Mouse (Mus musculus): ENCODE results near the gene Rspo1.

DNA sequence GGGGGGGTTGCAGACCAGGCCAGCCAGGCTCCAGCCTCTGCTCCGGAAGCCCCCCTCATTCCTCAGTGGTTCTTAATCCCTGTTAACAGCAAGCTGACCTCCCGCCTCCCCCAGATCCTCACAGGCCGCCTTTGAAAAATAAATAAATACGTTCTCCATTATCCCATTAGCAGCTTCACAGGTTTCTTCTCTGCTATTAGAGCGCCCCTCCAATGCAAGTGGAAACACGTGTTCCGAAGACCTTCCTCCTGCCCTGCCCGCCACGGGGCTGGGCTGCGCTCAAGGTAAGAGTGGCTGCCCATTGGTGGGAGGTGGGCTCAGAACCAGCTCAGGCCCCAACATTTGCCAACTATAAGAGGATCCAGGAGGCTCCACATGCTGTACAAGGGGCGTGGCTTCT, 23.7 kb upstream of the Rspo1 start:
- TF ChIP-seq CTCF (IDR thresholded peaks at IDR 0.05; ENCODE audit: control insufficient read depth, insufficient read depth, insufficient read length) (no peak), USF1 (IDR thresholded peaks at IDR 0.05; ENCODE audit: low read depth) (no peak), MYOG (IDR thresholded peaks at IDR 0.05; ENCODE audit: control insufficient read depth, extremely low read depth, insufficient read length) (no peak)

Measured in C2C12 (cell line).